Mouse (Mus musculus): ENCODE measurements at regions not wholly inside any gene's neighbourhood (a gene's known extent, or its start where the extent isn't known, plus 50 kb on each side); places are given as distances from the start of the nearest gene placed in this dataset.

DNA sequence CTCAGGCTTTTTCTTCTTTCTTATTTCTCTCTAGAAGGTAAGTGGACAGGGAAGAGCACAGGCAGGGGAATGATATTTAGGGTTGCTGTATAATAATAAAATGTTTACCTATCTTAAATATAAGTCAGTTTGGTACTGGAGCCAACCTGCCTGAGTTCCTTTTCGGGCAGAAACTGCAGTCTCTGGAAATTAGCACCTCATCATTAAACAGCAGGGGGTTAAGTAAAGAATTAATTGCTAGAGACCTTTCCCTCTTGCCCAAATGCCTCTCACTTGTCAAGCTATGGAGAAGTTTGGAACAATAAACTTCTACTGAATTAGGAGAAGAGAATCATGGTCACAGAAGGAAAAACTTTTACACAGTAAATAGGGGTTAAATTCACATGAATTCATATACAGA lies 524.7 kb downstream of the Slco4c1 start:
- no peak for DNase-seq (ENCODE audit: low spot score)
- Histone ChIP-seq H3K4me2 (replicated peaks; ENCODE audit: low read depth, low read length) (no peak overlapping the region), H3K27ac (ENCODE audit: low read depth, low read length) (no peak overlapping the region), H3K4me3 (ENCODE audit: low read depth, low read length) (no peak overlapping the region), H3K9me3 (ENCODE audit: control insufficient read depth, low read length) (no peaks in the 10 kb centered on the region), H3K4me1 (replicated peaks; ENCODE audit: control insufficient read depth, insufficient read depth, low read length) (no peaks in the 10 kb centered on the region), H3K36me3 (ENCODE audit: control insufficient read depth, insufficient read depth, low read length) (no peaks in the 10 kb centered on the region), H3K9ac (ENCODE audit: low read depth, low read length) (no peak overlapping the region), H3K27me3 (ENCODE audit: control insufficient read depth, insufficient read depth, low read length) (no peaks in the 10 kb centered on the region)
- 53% methylated on average over 1 of the region's 1 CpGs for WGBS
- ATAC-seq (ENCODE audit: low FRiP score), result no peak

DNA sequence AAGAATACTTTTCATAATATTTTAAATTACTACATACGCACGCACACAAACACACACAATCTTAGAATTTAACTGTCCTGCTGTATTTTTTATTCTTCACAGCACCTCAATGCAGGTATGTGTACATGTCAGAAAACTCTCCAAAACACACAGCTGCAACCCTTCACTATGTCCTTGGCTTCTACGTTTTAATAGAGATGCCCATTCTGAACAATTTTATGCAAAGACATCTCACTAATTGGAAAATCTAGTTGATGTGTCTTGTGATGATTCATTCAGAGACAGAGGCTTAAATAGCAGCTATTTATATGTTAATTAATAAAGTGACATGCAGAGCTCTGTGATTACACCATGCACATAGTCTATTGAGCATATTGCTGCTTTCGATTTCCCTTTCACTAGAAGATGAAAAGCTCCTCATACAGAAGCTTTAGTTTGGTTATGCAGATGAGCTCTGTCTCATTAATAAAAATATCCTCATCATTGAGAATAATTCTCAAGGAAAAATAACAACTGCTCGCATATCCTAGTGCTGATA lies 525.4 kb downstream of the Slco4c1 start:
- no peaks in the 10 kb centered on the region for H3K36me3 ChIP-seq (ENCODE audit: control insufficient read depth, insufficient read depth, low read length)
- no peaks in the 10 kb centered on the region for H3K27me3 ChIP-seq (ENCODE audit: control insufficient read depth, insufficient read depth, low read length)
- no peak overlapping the region for H3K4me2 ChIP-seq (replicated peaks; ENCODE audit: low read depth, low read length)
- no peak for DNase-seq (ENCODE audit: low spot score)
- WGBS, result 62% methylated on average over 5 of the region's 5 CpGs
- H3K27ac ChIP-seq (ENCODE audit: low read depth, low read length), result no peak overlapping the region
- ATAC-seq (ENCODE audit: low FRiP score), result peak; percentile 79
- H3K4me1 ChIP-seq (replicated peaks; ENCODE audit: control insufficient read depth, insufficient read depth, low read length), result no peaks in the 10 kb centered on the region
- H3K4me3 ChIP-seq (ENCODE audit: low read depth, low read length), result no peak overlapping the region
- H3K9ac ChIP-seq (ENCODE audit: low read depth, low read length), result no peak overlapping the region
- no peaks in the 10 kb centered on the region for H3K9me3 ChIP-seq (ENCODE audit: control insufficient read depth, low read length)

DNA sequence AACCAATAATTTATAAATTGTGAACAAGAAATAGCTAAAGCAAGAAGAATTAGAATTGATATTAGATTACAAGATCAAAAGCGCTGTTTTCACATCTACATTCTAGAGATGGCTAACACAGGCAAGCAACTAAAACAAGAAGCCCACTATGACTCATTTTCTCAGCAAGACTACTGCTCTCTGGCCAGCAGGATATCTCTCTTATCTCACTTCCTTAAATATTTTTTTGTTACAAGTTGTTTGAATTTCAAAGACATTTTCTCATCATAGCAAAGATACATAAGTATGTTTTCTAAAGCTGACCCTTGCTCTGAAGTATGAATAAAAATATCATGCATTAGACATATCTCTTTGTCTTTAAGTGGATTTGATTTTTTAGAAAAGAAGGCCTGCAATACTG lies 556.2 kb downstream of the Slco4c1 start:
- no peaks in the 10 kb centered on the region for H3K4me1 ChIP-seq (replicated peaks; ENCODE audit: control insufficient read depth, insufficient read depth, low read length)
- no peak for DNase-seq (ENCODE audit: low spot score)
- WGBS, result 91% methylated on average over 1 of the region's 1 CpGs
- no peak overlapping the region for H3K4me2 ChIP-seq (replicated peaks; ENCODE audit: low read depth, low read length)
- H3K9me3 ChIP-seq (ENCODE audit: control insufficient read depth, low read length), result no peaks in the 10 kb centered on the region
- no peak overlapping the region for H3K27ac ChIP-seq (ENCODE audit: low read depth, low read length)
- no peak overlapping the region for H3K9ac ChIP-seq (ENCODE audit: low read depth, low read length)
- H3K36me3 ChIP-seq (ENCODE audit: control insufficient read depth, insufficient read depth, low read length), result no peaks in the 10 kb centered on the region
- H3K4me3 ChIP-seq (ENCODE audit: low read depth, low read length), result no peak overlapping the region
- no peak for ATAC-seq (ENCODE audit: low FRiP score)
- no peaks in the 10 kb centered on the region for H3K27me3 ChIP-seq (ENCODE audit: control insufficient read depth, insufficient read depth, low read length)

DNA sequence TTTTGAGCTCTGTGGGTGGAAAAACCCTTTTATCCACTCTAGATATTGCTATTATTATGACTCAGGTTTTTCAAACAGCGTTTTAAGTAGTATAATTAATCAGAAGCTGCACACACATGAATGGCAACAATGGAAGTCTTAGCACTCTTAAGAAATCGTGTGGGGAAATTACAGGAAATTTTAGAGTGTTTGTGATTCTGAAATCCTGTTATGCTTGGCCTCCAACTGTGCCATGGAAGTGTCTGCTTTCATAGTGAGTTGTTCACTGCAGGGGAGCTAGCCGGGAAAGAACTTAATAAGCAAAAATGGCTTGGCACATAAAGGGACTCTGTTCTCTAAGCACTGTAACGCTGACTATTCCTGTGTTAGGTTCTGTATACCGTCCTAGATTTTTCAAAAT lies 570.7 kb downstream of the Slco4c1 start:
- peak; percentile 8 for DNase-seq (ENCODE audit: low spot score)
- peak; percentile 45; the same call in 1 of the 2 replicates for ATAC-seq (ENCODE audit: low FRiP score)
- Histone ChIP-seq H3K9me3 (ENCODE audit: control insufficient read depth, low read length) (no peaks in the 10 kb centered on the region), H3K36me3 (ENCODE audit: control insufficient read depth, insufficient read depth, low read length) (no peaks in the 10 kb centered on the region), H3K27me3 (ENCODE audit: control insufficient read depth, insufficient read depth, low read length) (no peaks in the 10 kb centered on the region), H3K4me2 (replicated peaks; ENCODE audit: low read depth, low read length) (no peak overlapping the region), H3K9ac (ENCODE audit: low read depth, low read length) (no peak overlapping the region), H3K4me3 (ENCODE audit: low read depth, low read length) (no peak overlapping the region), H3K4me1 (replicated peaks; ENCODE audit: control insufficient read depth, insufficient read depth, low read length) (no peaks in the 10 kb centered on the region), H3K27ac (ENCODE audit: low read depth, low read length) (no peak overlapping the region)
- WGBS, result 41% methylated on average over 5 of the region's 5 CpGs

DNA sequence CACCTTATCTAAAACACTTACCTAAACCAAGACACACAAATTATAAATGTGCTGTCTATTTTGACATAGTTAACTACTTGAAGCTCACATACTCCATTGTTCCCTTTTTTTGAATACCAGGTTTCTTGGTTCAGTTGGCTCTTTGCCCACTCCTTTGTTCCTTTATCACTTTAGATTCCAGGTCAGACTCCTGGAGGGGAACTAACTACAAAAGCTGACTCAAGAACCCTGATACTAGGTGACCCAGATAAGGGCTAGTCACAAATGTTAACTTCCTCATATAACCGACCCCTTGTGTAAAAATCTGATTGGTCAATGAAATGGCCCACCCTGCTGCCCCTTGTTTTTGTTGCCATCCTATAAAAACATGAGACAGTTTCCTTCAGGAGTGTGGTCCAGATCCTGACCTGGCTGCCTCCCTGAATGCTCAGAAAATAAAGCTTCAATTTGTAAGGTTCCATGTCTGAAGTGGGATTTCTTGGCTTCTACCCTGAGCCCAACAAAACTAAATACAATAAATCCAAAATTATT lies 593.9 kb downstream of the Slco4c1 start:
- Histone ChIP-seq H3K9ac (ENCODE audit: low read depth, low read length) (no peak overlapping the region), H3K9me3 (ENCODE audit: control insufficient read depth, low read length) (no peaks in the 10 kb centered on the region), H3K27me3 (ENCODE audit: control insufficient read depth, insufficient read depth, low read length) (no peaks in the 10 kb centered on the region), H3K27ac (ENCODE audit: low read depth, low read length) (no peak overlapping the region), H3K4me1 (replicated peaks; ENCODE audit: control insufficient read depth, insufficient read depth, low read length) (no peaks in the 10 kb centered on the region), H3K36me3 (ENCODE audit: control insufficient read depth, insufficient read depth, low read length) (no peaks in the 10 kb centered on the region), H3K4me2 (replicated peaks; ENCODE audit: low read depth, low read length) (no peak overlapping the region), H3K4me3 (ENCODE audit: low read depth, low read length) (no peak overlapping the region)
- DNase-seq (ENCODE audit: low spot score), result no peak
- 79% methylated on average over 1 of the region's 1 CpGs for WGBS
- ATAC-seq (ENCODE audit: low FRiP score), result no peak

DNA sequence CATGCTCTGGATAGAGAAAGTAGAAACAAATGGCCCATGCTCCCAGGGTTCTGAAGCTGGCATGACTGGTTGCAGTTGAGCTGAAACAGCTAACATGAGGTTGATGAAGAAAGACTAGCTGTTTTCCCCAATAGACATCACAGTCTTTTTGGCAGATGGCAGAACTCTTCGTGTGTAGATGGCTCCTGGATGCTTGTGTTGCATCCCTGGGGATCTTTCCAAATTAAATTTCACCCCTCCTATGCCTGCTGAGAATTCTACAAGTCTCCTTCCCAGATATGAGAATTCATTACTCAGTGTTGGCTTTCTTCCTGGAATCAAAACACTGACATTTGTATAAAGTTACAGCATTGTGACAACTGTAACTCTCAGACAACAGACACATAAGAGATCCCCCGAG lies 595.3 kb downstream of the Slco4c1 start:
- Histone ChIP-seq H3K4me3 (ENCODE audit: low read depth, low read length) (no peak overlapping the region), H3K36me3 (ENCODE audit: control insufficient read depth, insufficient read depth, low read length) (no peaks in the 10 kb centered on the region), H3K9me3 (ENCODE audit: control insufficient read depth, low read length) (no peaks in the 10 kb centered on the region), H3K4me2 (replicated peaks; ENCODE audit: low read depth, low read length) (no peak overlapping the region), H3K27ac (ENCODE audit: low read depth, low read length) (no peak overlapping the region), H3K27me3 (ENCODE audit: control insufficient read depth, insufficient read depth, low read length) (no peaks in the 10 kb centered on the region), H3K4me1 (replicated peaks; ENCODE audit: control insufficient read depth, insufficient read depth, low read length) (no peaks in the 10 kb centered on the region), H3K9ac (ENCODE audit: low read depth, low read length) (no peak overlapping the region)
- DNase-seq (ENCODE audit: low spot score), result no peak
- 71% methylated on average over 2 of the region's 2 CpGs for WGBS
- ATAC-seq (ENCODE audit: low FRiP score), result no peak
